Mouse (Mus musculus): Measurements from ENCODE around the gene Ccdc189. TPM values are rescaled to one million over a fixed set of nuclear protein-coding genes. Genes with fewer than 3 reads are reported as not detected.

Ccdc189 gene
- polyA plus RNA-seq, 1 experiment from 2014 or later: 9.1 TPM

GRCm38 (mm10) chr7:127549116-127549835 is 39.1 kb downstream of the Ccdc189 start:
- H3K4me1 ChIP-seq (ENCODE audit: insufficient read depth): no peaks in the 10 kb centered on the region
- no peak overlapping the region for H3K27ac ChIP-seq (ENCODE audit: low read depth)
- no peak overlapping the region for H3K4me3 ChIP-seq (ENCODE audit: low read depth, low read length)
- H3K4me2 ChIP-seq: no peak overlapping the region
- no peak for DNase-seq
- H3K9ac ChIP-seq: no peak overlapping the region
- H3K9me3 ChIP-seq (ENCODE audit: low read depth, low read length): no peaks in the 10 kb centered on the region
- WGBS: 86% methylated on average over 15 of the region's 15 CpGs
- peaks cover 83% of the 10 kb centered on the region for H3K36me3 ChIP-seq (ENCODE audit: insufficient read depth)
- no peaks in the 10 kb centered on the region for H3K27me3 ChIP-seq (ENCODE audit: insufficient read depth, low read length)
- TF ChIP-seq CTCF (IDR thresholded peaks at IDR 0.05; ENCODE audit: low read depth): no peak
- ATAC-seq (ENCODE audit: insufficient read depth): no peak

GRCm38 (mm10) chr7:127541671-127542070 is 46.7 kb downstream of the Ccdc189 start:
- no peak for TF ChIP-seq CTCF (IDR thresholded peaks at IDR 0.05; ENCODE audit: low read depth)
- Histone ChIP-seq H3K27me3 (ENCODE audit: insufficient read depth, low read length) (no peaks in the 10 kb centered on the region), H3K27ac (ENCODE audit: low read depth) (no peak overlapping the region), H3K4me2 (no peak overlapping the region), H3K9me3 (ENCODE audit: low read depth, low read length) (no peaks in the 10 kb centered on the region), H3K36me3 (ENCODE audit: insufficient read depth) (peaks cover 93% of the 10 kb centered on the region), H3K9ac (no peak overlapping the region), H3K4me3 (ENCODE audit: low read depth, low read length) (no peak overlapping the region), H3K4me1 (ENCODE audit: insufficient read depth) (no peaks in the 10 kb centered on the region)
- no peak for DNase-seq
- WGBS: 92% methylated on average over 3 of the region's 3 CpGs
- ATAC-seq (ENCODE audit: insufficient read depth): no peak

Other genes starting within 250 kb of the Ccdc189 start
- 4.7 and 6.5 TPM in 2 replicates for gene Zfp768, start 243.0 kb downstream of the Ccdc189 start, polyA plus RNA-seq (2014; fragmentation: Nextera tagmentation; extraction: Ambion mirVana)
- gene Zfp747, start 212.5 kb downstream of the Ccdc189 start, polyA plus RNA-seq (2014; fragmentation: Nextera tagmentation; extraction: Ambion mirVana): 6.7 and 8.5 TPM in 2 replicates
- gene 9130019O22Rik, start 201.4 kb downstream of the Ccdc189 start, polyA plus RNA-seq (2014; fragmentation: Nextera tagmentation; extraction: Ambion mirVana): 5.6 and 6.8 TPM in 2 replicates
- 4.9 and 7.1 TPM in 2 replicates for gene E430018J23Rik, start 195.0 kb downstream of the Ccdc189 start, polyA plus RNA-seq (2014; fragmentation: Nextera tagmentation; extraction: Ambion mirVana)
- gene Zfp764, start 181.8 kb downstream of the Ccdc189 start, polyA plus RNA-seq (2014; fragmentation: Nextera tagmentation; extraction: Ambion mirVana): 9.3 and 10.4 TPM in 2 replicates
- gene Zfp688, start 166.5 kb downstream of the Ccdc189 start, polyA plus RNA-seq (2014; fragmentation: Nextera tagmentation; extraction: Ambion mirVana): 21.6 and 22.6 TPM in 2 replicates
- 9.6 and 9.8 TPM in 2 replicates for gene Zfp689, start 139.4 kb downstream of the Ccdc189 start, polyA plus RNA-seq (2014; fragmentation: Nextera tagmentation; extraction: Ambion mirVana)
- gene Prr14, start 129.0 kb downstream of the Ccdc189 start, polyA plus RNA-seq (2014; fragmentation: Nextera tagmentation; extraction: Ambion mirVana): 44.3 TPM in 2 replicates
- 12.8 and 16.1 TPM in 2 replicates for gene Fbrs, start 109.4 kb downstream of the Ccdc189 start, polyA plus RNA-seq (2014; fragmentation: Nextera tagmentation; extraction: Ambion mirVana)
- gene Srcap, start 76.6 kb downstream of the Ccdc189 start, polyA plus RNA-seq (2014; fragmentation: Nextera tagmentation; extraction: Ambion mirVana): 61.6 and 71.3 TPM in 2 replicates
- gene Gm42715, start 69.0 kb downstream of the Ccdc189 start, polyA plus RNA-seq (2014; fragmentation: Nextera tagmentation; extraction: Ambion mirVana): 19.6 and 20.5 TPM in 2 replicates
- 4.0 and 6.3 TPM in 2 replicates for gene Tmem265, start 27.2 kb downstream of the Ccdc189 start, polyA plus RNA-seq (2014; fragmentation: Nextera tagmentation; extraction: Ambion mirVana)
- gene Phkg2, start 15.3 kb downstream of the Ccdc189 start, polyA plus RNA-seq (2014; fragmentation: Nextera tagmentation; extraction: Ambion mirVana): 31.3 and 39.3 TPM in 2 replicates
- gene Rnf40, start 172 bp upstream of the Ccdc189 start, polyA plus RNA-seq (2014; fragmentation: Nextera tagmentation; extraction: Ambion mirVana): 46.7 and 47.6 TPM in 2 replicates
- 14.2 and 16.9 TPM in 2 replicates for gene Zfp629, start 27.2 kb upstream of the Ccdc189 start, polyA plus RNA-seq (2014; fragmentation: Nextera tagmentation; extraction: Ambion mirVana)
- gene Bcl7c, start 120.3 kb upstream of the Ccdc189 start, polyA plus RNA-seq (2014; fragmentation: Nextera tagmentation; extraction: Ambion mirVana): 58.8 and 65.1 TPM in 2 replicates
- gene Ctf1, start 124.1 kb upstream of the Ccdc189 start, polyA plus RNA-seq (2014; fragmentation: Nextera tagmentation; extraction: Ambion mirVana): 11.7 and 15.6 TPM in 2 replicates
- 0.38 TPM in 1 of 2 replicates, not detected in the other for gene Ctf2, start 143.6 kb upstream of the Ccdc189 start, polyA plus RNA-seq (2014; fragmentation: Nextera tagmentation; extraction: Ambion mirVana)
- gene Fbxl19, start 155.9 kb upstream of the Ccdc189 start, polyA plus RNA-seq (2014; fragmentation: Nextera tagmentation; extraction: Ambion mirVana): 5.3 and 5.6 TPM in 2 replicates
- 19.2 and 21.8 TPM in 2 replicates for gene Orai3, start 181.2 kb upstream of the Ccdc189 start, polyA plus RNA-seq (2014; fragmentation: Nextera tagmentation; extraction: Ambion mirVana)
- gene Setd1a, start 188.1 kb upstream of the Ccdc189 start, polyA plus RNA-seq (2014; fragmentation: Nextera tagmentation; extraction: Ambion mirVana): 27.2 and 30.1 TPM in 2 replicates
- gene Gm49388, start 197.0 kb upstream of the Ccdc189 start, polyA plus RNA-seq (2014; fragmentation: Nextera tagmentation; extraction: Ambion mirVana): 0.43 TPM in 1 of 2 replicates, not detected in the other
- gene Hsd3b7, start 212.0 kb upstream of the Ccdc189 start, polyA plus RNA-seq (2014; fragmentation: Nextera tagmentation; extraction: Ambion mirVana): 13.6 and 18.3 TPM in 2 replicates
- gene Stx4a, start 235.7 kb upstream of the Ccdc189 start, polyA plus RNA-seq (2014; fragmentation: Nextera tagmentation; extraction: Ambion mirVana): 19.7 and 21.8 TPM in 2 replicates
- 2.0 and 2.8 TPM in 2 replicates for gene Stx1b, start 236.0 kb upstream of the Ccdc189 start, polyA plus RNA-seq (2014; fragmentation: Nextera tagmentation; extraction: Ambion mirVana)